Mouse (Mus musculus) ES-Bruce4 (cell line): ENCODE data around the gene Dlgap5. TPM values are rescaled to one million over a fixed set of nuclear protein-coding genes. Genes with fewer than 3 reads are reported as not detected.

Source experiments
- H3K27ac ChIP-seq: 2 replicates; pipeline ENCODE4 v1.5.1; 2012; ENCODE audit warnings: low read length, inconsistent platforms; ENCODE audit not compliant: insufficient read depth
- H3K27me3 ChIP-seq: 2 replicates; pipeline ENCODE4 v1.6.1; 2012; ENCODE audit warnings: mild to moderate bottlenecking, low read length, inconsistent platforms; ENCODE audit not compliant: control insufficient read depth, poor library complexity, insufficient read depth, severe bottlenecking
- H3K36me3 ChIP-seq: 2 replicates; pipeline ENCODE4 v1.6.1; 2012; ENCODE audit warnings: inconsistent platforms, mild to moderate bottlenecking, low read length, moderate library complexity; ENCODE audit not compliant: control insufficient read depth, poor library complexity, insufficient read depth, severe bottlenecking
- H3K4me1 ChIP-seq: one replicate; pipeline ENCODE4 v1.8.1; 2011; ENCODE audit warnings: low read length; ENCODE audit not compliant: control insufficient read depth, insufficient read depth
- H3K4me3 ChIP-seq: 2 replicates; pipeline ENCODE4 v1.5.1; 2011; ENCODE audit warnings: low read depth, mild to moderate bottlenecking, low read length
- H3K9ac ChIP-seq: 2 replicates; pipeline ENCODE4 v1.6.1; 2012; ENCODE audit warnings: low read depth, mild to moderate bottlenecking, inconsistent platforms; ENCODE audit not compliant: poor library complexity, severe bottlenecking
- H3K9me3 ChIP-seq: replicated peaks from 2 replicates; pipeline ENCODE4 v1.6.1; 2012; ENCODE audit warnings: mild to moderate bottlenecking, low read length, inconsistent platforms; ENCODE audit not compliant: control insufficient read depth, poor library complexity, insufficient read depth, severe bottlenecking
- CTCF ChIP-seq: IDR thresholded peaks from one replicate; pipeline ENCODE4 v1.8.1; 2011; ENCODE audit warnings: low read depth, low read length
- EP300 ChIP-seq: IDR thresholded peaks from 2 replicates; pipeline ENCODE4 v1.6.1; 2011; ENCODE audit warnings: low read depth, low read length; ENCODE audit not compliant: insufficient read depth
- POLR2A ChIP-seq: IDR thresholded peaks from one replicate; pipeline ENCODE4 v1.8.1; 2011; ENCODE audit warnings: low read length; ENCODE audit not compliant: insufficient read depth
- polyA plus RNA-seq: library from polyadenylated mRNA; stranded (reverse); fragments of >200 nt; gene quantifications from 2 replicates; pipeline ENCODE4 v1.2.4, GENCODE M21; 2011; ENCODE audit warnings: low read depth; ENCODE audit not compliant: missing spikeins, insufficient read depth, insufficient read length

The Dlgap5 gene
- polyA plus RNA-seq, 1 experiment: 141 TPM

GRCm38 (mm10) chr14:47422466-47422865 is 4.3 kb upstream of the Dlgap5 start:
- no peaks in the 10 kb centered on the region for H3K27me3 ChIP-seq
- H3K9me3 ChIP-seq: no peaks in the 10 kb centered on the region
- H3K36me3 ChIP-seq: no peaks in the 10 kb centered on the region
- peak; percentile 78 for TF ChIP-seq POLR2A
- TF ChIP-seq EP300: no peak
- H3K4me3 ChIP-seq: peak overlapping the region; percentile 39
- peaks cover 6% of the 10 kb centered on the region for H3K4me1 ChIP-seq
- peak overlapping the region; percentile 63 for H3K9ac ChIP-seq
- peak overlapping the region; percentile 92 for H3K27ac ChIP-seq

GRCm38 (mm10) chr14:47421606-47422005 is 3.4 kb upstream of the Dlgap5 start:
- H3K9me3 ChIP-seq: no peaks in the 10 kb centered on the region
- no peak overlapping the region for H3K9ac ChIP-seq
- no peak overlapping the region for H3K4me3 ChIP-seq
- no peaks in the 10 kb centered on the region for H3K36me3 ChIP-seq
- TF ChIP-seq EP300 (no peak), POLR2A (no peak), CTCF (no peak)
- no peaks in the 10 kb centered on the region for H3K27me3 ChIP-seq
- peaks cover 6% of the 10 kb centered on the region for H3K4me1 ChIP-seq
- H3K27ac ChIP-seq: no peak overlapping the region

- Histone ChIP-seq H3K9me3 (no peaks in the 10 kb centered on the region), H3K9ac (peak overlapping the region; percentile 66), H3K27me3 (no peaks in the 10 kb centered on the region), H3K36me3 (peaks cover 16% of the 10 kb centered on the region), H3K4me3 (peak overlapping the region; percentile 31), H3K27ac (peak overlapping the region; percentile 66), H3K4me1 (peaks cover 6% of the 10 kb centered on the region)
- TF ChIP-seq CTCF (peak; percentile 53), EP300 (no peak)
These were observed 1.6 kb upstream of the Dlgap5 start for GRCm38 (mm10) chr14:47419723-47420276.

- Histone ChIP-seq H3K4me1 (peaks cover 6% of the 10 kb centered on the region), H3K4me3 (peak overlapping the region; percentile 31; the same call in 1 of the 2 replicates), H3K36me3 (peaks cover 23% of the 10 kb centered on the region), H3K9me3 (no peaks in the 10 kb centered on the region), H3K9ac (peak overlapping the region; percentile 66), H3K27me3 (no peaks in the 10 kb centered on the region), H3K27ac (peak overlapping the region; percentile 66)
- TF ChIP-seq POLR2A: no peak
- TF ChIP-seq EP300: no peak
- TF ChIP-seq CTCF: no peak
These were observed 923 bp upstream of the Dlgap5 start for GRCm38 (mm10) chr14:47419034-47419625.

GRCm38 (mm10) chr14:47418666-47418991 is 422 bp upstream of the Dlgap5 start:
- no peak for TF ChIP-seq POLR2A
- no peak for TF ChIP-seq CTCF
- TF ChIP-seq EP300: no peak
- peak overlapping the region; percentile 66; the same call in 1 of the 2 replicates for H3K27ac ChIP-seq
- H3K4me3 ChIP-seq: peak overlapping the region; percentile 83
- H3K36me3 ChIP-seq: peaks cover 28% of the 10 kb centered on the region
- H3K9me3 ChIP-seq: no peaks in the 10 kb centered on the region
- peak overlapping the region; percentile 66 for H3K9ac ChIP-seq
- no peaks in the 10 kb centered on the region for H3K27me3 ChIP-seq
- H3K4me1 ChIP-seq: peaks cover 6% of the 10 kb centered on the region

- Histone ChIP-seq H3K27ac (no peak overlapping the region), H3K9ac (peak overlapping the region; percentile 59), H3K4me1 (peaks cover 3% of the 10 kb centered on the region), H3K36me3 (peaks cover 38% of the 10 kb centered on the region), H3K4me3 (peak overlapping the region; percentile 84), H3K9me3 (no peaks in the 10 kb centered on the region), H3K27me3 (no peaks in the 10 kb centered on the region)
- TF ChIP-seq POLR2A (no peak), EP300 (no peak), CTCF (no peak)
These were observed 861 bp downstream of the Dlgap5 start for GRCm38 (mm10) chr14:47417346-47417745.
